Mouse (Mus musculus) C2C12 (cell line): ENCODE results near the gene Ccdc30. TPM values are rescaled to one million over a fixed set of nuclear protein-coding genes. Genes with fewer than 3 reads are reported as not detected.

Experiments
- H3K27me3 ChIP-seq: one replicate; pipeline ENCODE4 v1.6.1; 2011; ENCODE audit not compliant: control insufficient read depth, insufficient read depth, insufficient read length
- H3K36me3 ChIP-seq: one replicate; pipeline ENCODE4 v1.6.1; 2011; ENCODE audit not compliant: control insufficient read depth, insufficient read depth
- H3K4me3 ChIP-seq: one replicate; pipeline ENCODE4 v1.5.1; 2011; ENCODE audit warnings: mild to moderate bottlenecking, control low read depth; ENCODE audit not compliant: poor library complexity, insufficient read depth, severe bottlenecking
- H3K79me2 ChIP-seq: one replicate; pipeline ENCODE4 v1.6.1; 2011; ENCODE audit not compliant: control insufficient read depth, insufficient read depth
- H3K79me3 ChIP-seq: one replicate; pipeline ENCODE4 v1.6.1; 2011; ENCODE audit warnings: low read depth, control low read depth
- H3ac ChIP-seq: one replicate; pipeline ENCODE3; 2011; ENCODE audit warnings: low read depth; ENCODE audit not compliant: control insufficient read depth, insufficient read length
- CEBPB ChIP-seq: IDR thresholded peaks from one replicate; pipeline ENCODE4 v1.6.1; 2011; ENCODE audit warnings: low read depth, mild to moderate bottlenecking, control low read depth, moderate library complexity
- CTCF ChIP-seq: IDR thresholded peaks from one replicate; pipeline ENCODE4 v1.5.1; 2011; ENCODE audit not compliant: control insufficient read depth, insufficient read depth, insufficient read length
- FOSL1 ChIP-seq: IDR thresholded peaks from one replicate; pipeline ENCODE4 v1.8.0; 2011; ENCODE audit warnings: mild to moderate bottlenecking, low read length; ENCODE audit not compliant: poor library complexity, insufficient read depth, severe bottlenecking
- MAX ChIP-seq: IDR thresholded peaks from one replicate; pipeline ENCODE4 v1.6.1; 2011; ENCODE audit warnings: mild to moderate bottlenecking, control low read depth
- MYOD1 ChIP-seq: IDR thresholded peaks from one replicate; pipeline ENCODE4 v1.6.1; 2011; ENCODE audit warnings: low read depth; ENCODE audit not compliant: control insufficient read depth, insufficient read length
- MYOG ChIP-seq: IDR thresholded peaks from one replicate; pipeline ENCODE4 v1.6.1; 2011; ENCODE audit not compliant: control insufficient read depth, insufficient read length; ENCODE audit errors: extremely low read depth
- USF1 ChIP-seq: IDR thresholded peaks from one replicate; pipeline ENCODE4 v1.6.1; 2011; ENCODE audit warnings: low read depth, mild to moderate bottlenecking, control low read depth, moderate library complexity
- polyA plus RNA-seq: library from polyadenylated mRNA; unstranded; fragments of >200 nt; fragmentation: generic; extraction: Trizol; gene quantifications from one replicate; pipeline ENCODE4 v1.2.1, GENCODE M21; 2012; ENCODE audit warnings: missing spikeins

Ccdc30 gene
- polyA plus RNA-seq, 1 experiment = 0.22 TPM

GRCm38 (mm10) chr4:119320131-119320830 is 95.0 kb downstream of the Ccdc30 start, which contains the start of gene Ppih:
Ppih (minus strand) TSS chr4:119320546.
- Histone ChIP-seq H3K4me3 (peak within 1 kb of the TSS; percentile 52), H3K27me3 (no peaks in the 10 kb centered on the region), H3K79me3 (peaks cover 7% of the 10 kb centered on the region), H3ac (peak within 1 kb of the TSS; percentile 83), H3K36me3 (peaks cover 30% of the 10 kb centered on the region), H3K79me2 (peaks cover 15% of the 10 kb centered on the region)
- TF ChIP-seq MAX (no peak), MYOD1 (no peak), CTCF (no peak), FOSL1 (no peak), USF1 (no peak), CEBPB (no peak)

GRCm38 (mm10) chr4:119313756-119314155 is 101.6 kb downstream of the Ccdc30 start:
- TF ChIP-seq USF1 (no peak), MYOG (no peak), MYOD1 (no peak), MAX (no peak), FOSL1 (no peak), CEBPB (no peak), CTCF (no peak)
- Histone ChIP-seq H3K4me3 (no peak overlapping the region), H3K27me3 (no peaks in the 10 kb centered on the region), H3K36me3 (peaks cover 63% of the 10 kb centered on the region), H3K79me2 (peaks cover 1% of the 10 kb centered on the region), H3K79me3 (no peaks in the 10 kb centered on the region), H3ac (no peak overlapping the region)

- Histone ChIP-seq H3K27me3 (no peaks in the 10 kb centered on the region), H3K4me3 (no peak overlapping the region), H3K79me2 (no peaks in the 10 kb centered on the region), H3K36me3 (peaks cover 21% of the 10 kb centered on the region), H3K79me3 (no peaks in the 10 kb centered on the region), H3ac (no peak overlapping the region)
- TF ChIP-seq MYOD1 = no peak
- no peak for TF ChIP-seq CEBPB
- no peak for TF ChIP-seq MAX
- TF ChIP-seq USF1 = no peak
- TF ChIP-seq FOSL1 = no peak
- no peak for TF ChIP-seq MYOG
- no peak for TF ChIP-seq CTCF
These were observed 109.9 kb downstream of the Ccdc30 start for GRCm38 (mm10) chr4:119305418-119305817.

DNA sequence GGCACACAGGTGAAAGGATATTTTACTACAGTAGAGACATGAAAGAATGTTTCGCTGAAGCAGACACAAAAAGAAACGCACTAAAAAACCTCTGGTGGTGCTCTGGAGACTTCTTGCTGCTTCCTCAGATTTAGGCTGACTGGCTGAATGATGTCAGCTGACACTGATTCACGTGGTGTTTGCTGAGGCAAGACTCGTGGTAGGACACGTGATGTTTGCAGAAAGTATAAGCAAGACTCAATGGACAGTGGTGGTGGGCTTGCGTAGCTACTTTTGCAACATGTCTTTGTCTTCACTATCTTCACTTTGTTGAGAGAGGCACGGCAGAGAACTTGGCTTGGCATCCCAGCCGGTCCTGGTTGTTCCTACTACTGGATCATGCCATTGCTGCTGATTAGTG is 112.0 kb downstream of the Ccdc30 start:
- Histone ChIP-seq H3K79me2 (no peaks in the 10 kb centered on the region), H3K4me3 (no peak overlapping the region), H3ac (no peak overlapping the region), H3K79me3 (no peaks in the 10 kb centered on the region), H3K27me3 (no peaks in the 10 kb centered on the region), H3K36me3 (peaks cover 13% of the 10 kb centered on the region)
- TF ChIP-seq CEBPB (no peak), CTCF (no peak), FOSL1 (no peak), USF1 (no peak), MYOD1 (no peak), MYOG (no peak), MAX (no peak)

DNA sequence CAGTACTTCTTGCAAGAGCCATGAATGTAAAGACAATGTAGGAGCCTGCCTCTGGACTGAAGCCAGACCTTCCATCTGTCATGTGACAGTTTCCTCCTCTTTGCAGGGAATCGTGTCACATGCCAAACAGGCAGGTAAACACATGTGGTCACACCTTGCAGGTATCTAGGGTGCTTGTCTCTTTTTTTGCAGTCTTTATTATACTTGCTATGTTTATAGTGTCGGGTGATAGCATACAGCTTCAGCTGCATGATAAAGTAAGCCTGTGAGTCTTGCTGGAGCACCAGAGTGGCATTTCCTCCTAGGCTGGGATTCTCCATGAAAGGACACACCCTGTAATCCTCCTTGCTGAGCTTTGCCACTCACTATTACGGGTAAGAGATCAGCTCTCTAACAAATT is 113.5 kb downstream of the Ccdc30 start:
- peaks cover under 1% of the 10 kb centered on the region for H3K36me3 ChIP-seq
- no peak overlapping the region for H3K4me3 ChIP-seq
- no peaks in the 10 kb centered on the region for H3K27me3 ChIP-seq
- H3ac ChIP-seq = no peak overlapping the region
- TF ChIP-seq CTCF (no peak), MYOG (no peak), MYOD1 (no peak), USF1 (no peak), MAX (no peak), CEBPB (no peak), FOSL1 (no peak)
- H3K79me3 ChIP-seq = no peaks in the 10 kb centered on the region
- no peaks in the 10 kb centered on the region for H3K79me2 ChIP-seq

GRCm38 (mm10) chr4:119300761-119301160 is 114.6 kb downstream of the Ccdc30 start:
- H3K4me3 ChIP-seq = no peak overlapping the region
- H3K79me3 ChIP-seq = no peaks in the 10 kb centered on the region
- no peaks in the 10 kb centered on the region for H3K79me2 ChIP-seq
- TF ChIP-seq MYOD1 (no peak), FOSL1 (no peak), CEBPB (no peak), MYOG (no peak), CTCF (no peak), USF1 (no peak), MAX (no peak)
- H3ac ChIP-seq = no peak overlapping the region
- no peaks in the 10 kb centered on the region for H3K36me3 ChIP-seq
- H3K27me3 ChIP-seq = no peaks in the 10 kb centered on the region
